Mouse (Mus musculus) heart, postnatal 36 days (tissue): ENCODE measurements around the gene Rit1. TPM values are rescaled to one million over a fixed set of nuclear protein-coding genes. Genes with fewer than 3 reads are reported as not detected.
"Not testable (repeated sequence)": the region's sequence is repeated elsewhere in the genome, so short reads cannot be mapped to it uniquely, and the experiment has no call there.

Experiments used
- DNase-seq, 2 experiments: peaks; one replicate each; pipeline ENCODE4 v3.0.0; 2021 to 2022
- intact Hi-C: fragments of 180-260 bp; cut with DNase I; formaldehyde crosslinking; loops from one replicate; pipeline ENCODE4 v1.15.1; 2025
- total RNA-seq, 2 experiments: library from RNA; stranded (reverse); gene quantifications; 2 replicates each; pipeline ENCODE4 v1.2.3; 2021

The Rit1 gene
- total RNA-seq: 10 to 100 TPM; 91.0 to 99.6 TPM

GRCm38 (mm10) chr3:88716399-88717197 is at the start of gene Rit1:
Gene Rit1 (plus strand): TSS chr3:88716838.
- intact Hi-C loops: loop anchor here (2.0 to 5.0 kb wide), 2 partner anchors 30 to 39 kb away; no protein-coding TSS in a partner anchor
- peak; percentile 85 to 88 for DNase-seq

- DNase-seq: peak; percentile 77 to 80
- intact Hi-C loops: loop anchor here (5.0 kb wide), 2 partner anchors 40 to 60 kb away; partner anchors contain the start of gene Rit1
Measured at GRCm38 (mm10) chr3:88677399-88677798, 39.2 kb upstream of the Rit1 start.

- intact Hi-C loops: no loop called here
- DNase-seq: no peak
Measured at GRCm38 (mm10) chr3:88683814-88684213, 32.8 kb upstream of the Rit1 start.

- intact Hi-C loops: no loop called here
- DNase-seq: no peak
Measured at GRCm38 (mm10) chr3:88684236-88684979, 32.2 kb upstream of the Rit1 start.

GRCm38 (mm10) chr3:88684980-88685941 is 31.4 kb upstream of the Rit1 start, which contains the start of gene Khdc4:
Gene Khdc4 (plus strand): TSS chr3:88685803.
- DNase-seq: peak; percentile 94 to 96
- intact Hi-C loops: no loop called here

GRCm38 (mm10) chr3:88685958-88686451 is 30.6 kb upstream of the Rit1 start:
- intact Hi-C loops: loop anchor here (2.0 kb wide), 2 partner anchors 31 to 79 kb away; partner anchors contain the start of gene Rit1

GRCm38 (mm10) chr3:88686734-88687611 is 29.7 kb upstream of the Rit1 start:
- no peak for DNase-seq
- intact Hi-C loops: loop anchor here (2.0 kb wide), 2 partner anchors 30 to 80 kb away; partner anchors contain the start of gene Rit1

More at GRCm38 (mm10) chr3:88685958-88686451, 30.6 kb upstream of the Rit1 start:
- no peak for DNase-seq

GRCm38 (mm10) chr3:88689079-88689478 is 27.6 kb upstream of the Rit1 start:
- intact Hi-C loops: no loop called here
- DNase-seq: no peak

GRCm38 (mm10) chr3:88695545-88695944 is 21.1 kb upstream of the Rit1 start:
- DNase-seq: no peak
- intact Hi-C loops: no loop called here

GRCm38 (mm10) chr3:88698051-88698450 is 18.6 kb upstream of the Rit1 start:
- intact Hi-C loops: no loop called here
- DNase-seq: no peak

GRCm38 (mm10) chr3:88698834-88699233 is 17.8 kb upstream of the Rit1 start:
- DNase-seq: no peak
- intact Hi-C loops: no loop called here

GRCm38 (mm10) chr3:88700247-88700646 is 16.4 kb upstream of the Rit1 start:
- DNase-seq: no peak
- intact Hi-C loops: no loop called here

GRCm38 (mm10) chr3:88701222-88701621 is 15.4 kb upstream of the Rit1 start:
- intact Hi-C loops: no loop called here
- no peak for DNase-seq

GRCm38 (mm10) chr3:88713709-88714108 is 2.9 kb upstream of the Rit1 start:
- intact Hi-C loops: no loop called here
- no peak for DNase-seq

- intact Hi-C loops: loop anchor here (5.0 kb wide), 1 partner anchor 37 kb away; no protein-coding TSS in a partner anchor
- DNase-seq: no peak
Measured at GRCm38 (mm10) chr3:88714725-88715124, 1.9 kb upstream of the Rit1 start.

- intact Hi-C loops: loop anchor here (2.0 to 5.0 kb wide), 2 partner anchors 29 to 38 kb away; no protein-coding TSS in a partner anchor
- not testable (repeated sequence) for DNase-seq
Measured at GRCm38 (mm10) chr3:88715716-88716115, 922 bp upstream of the Rit1 start.

- no peak for DNase-seq
- intact Hi-C loops: loop anchor here (2.0 to 5.0 kb wide), 2 partner anchors 30 to 40 kb away; no protein-coding TSS in a partner anchor
Measured at GRCm38 (mm10) chr3:88717198-88717798, 660 bp downstream of the Rit1 start.

GRCm38 (mm10) chr3:88717831-88718230 is 1.2 kb downstream of the Rit1 start:
- no peak for DNase-seq
- intact Hi-C loops: loop anchor here (2.0 to 5.0 kb wide), 2 partner anchors 31 to 41 kb away; no protein-coding TSS in a partner anchor
